Mouse (Mus musculus): ENCODE measurements around the gene Slc2a4. TPM values are rescaled to one million over a fixed set of nuclear protein-coding genes. Genes with fewer than 3 reads are reported as not detected.

Slc2a4 gene
- total RNA-seq, 2 experiments from 2014 or later = 325 to 365 TPM

Small RNA genes within 50 kb of the gene (microRNA-seq; reads per million reads assigned to microRNA genes)
- not detected for gene Gm44349

Other genes starting within 250 kb of the Slc2a4 start
- gene Polr2a, start 189.6 kb downstream of the Slc2a4 start, total RNA-seq (2021) = 10 to 100 TPM; 28.6 to 30.4 TPM
- not detected for gene Slc35g3, start 186.2 kb downstream of the Slc2a4 start, total RNA-seq (2021)
- 10 to 100 TPM; 33.3 to 39.6 TPM for gene Zbtb4, start 182.3 kb downstream of the Slc2a4 start, total RNA-seq (2021)
- 1 to 10 TPM; 4.8 to 5.0 TPM for gene Chrnb1, start 152.2 kb downstream of the Slc2a4 start, total RNA-seq (2021)
- gene Fgf11, start 146.3 kb downstream of the Slc2a4 start, total RNA-seq (2021) = 1 to 10 TPM; 2.2 to 2.4 TPM
- under 1 TPM; 0.26 to 0.45 TPM for gene Tmem102, start 142.6 kb downstream of the Slc2a4 start, total RNA-seq (2021)
- not detected for gene Gm39566, start 132.9 kb downstream of the Slc2a4 start, total RNA-seq (2021)
- gene Spem2, start 129.7 kb downstream of the Slc2a4 start, total RNA-seq (2021) = not detected
- not detected for gene Spem1, start 126.0 kb downstream of the Slc2a4 start, total RNA-seq (2021)
- gene Nlgn2, start 110.4 kb downstream of the Slc2a4 start, total RNA-seq (2021) = 1 to 10 TPM; 4.4 to 5.4 TPM
- 100 to 1,000 TPM; 186 to 199 TPM for gene Tmem256, start 109.7 kb downstream of the Slc2a4 start, total RNA-seq (2021)
- 10 to 100 TPM; 24.4 to 24.9 TPM for gene Plscr3, start 101.8 kb downstream of the Slc2a4 start, total RNA-seq (2021)
- gene Tnk1, start 89.5 kb downstream of the Slc2a4 start, total RNA-seq (2021) = under 1 TPM in 1 of 2 experiments, not detected in 1; 0.14 TPM
- gene Tmem95, start 70.2 kb downstream of the Slc2a4 start, total RNA-seq (2021) = not detected
- 1 to 10 TPM; 2.5 to 3.5 TPM for gene Kctd11, start 66.8 kb downstream of the Slc2a4 start, total RNA-seq (2021)
- 1 to 10 TPM in 1 of 2 experiments, under 1 TPM in 1; 0.88 to 1.1 TPM for gene Acap1, start 52.6 kb downstream of the Slc2a4 start, total RNA-seq (2021)
- gene 2810408A11Rik, start 47.2 kb downstream of the Slc2a4 start, total RNA-seq (2021) = under 1 TPM; 0.17 to 0.23 TPM
- gene Neurl4, start 47.1 kb downstream of the Slc2a4 start, total RNA-seq (2021) = 10 to 100 TPM; 44.9 to 46.0 TPM
- 10 to 100 TPM; 24.1 to 26.7 TPM for gene Gps2, start 34.3 kb downstream of the Slc2a4 start, total RNA-seq (2021)
- 100 to 1,000 TPM; 427 TPM for gene Eif5a, start 26.2 kb downstream of the Slc2a4 start, total RNA-seq (2021)
- 10 to 100 TPM; 18.8 to 23.4 TPM for gene Ybx2, start 12.4 kb downstream of the Slc2a4 start, total RNA-seq (2021)
- not detected for gene Cldn7, start 16.6 kb upstream of the Slc2a4 start, total RNA-seq (2021)
- 100 to 1,000 TPM; 149 to 180 TPM for gene Ctdnep1, start 33.0 kb upstream of the Slc2a4 start, total RNA-seq (2021)
- gene Elp5, start 34.3 kb upstream of the Slc2a4 start, total RNA-seq (2021) = 10 to 100 TPM; 48.3 to 51.5 TPM
- 100 to 1,000 TPM; 274 to 291 TPM for gene Gabarap, start 43.0 kb upstream of the Slc2a4 start, total RNA-seq (2021)
- gene Phf23, start 47.6 kb upstream of the Slc2a4 start, total RNA-seq (2021) = 10 to 100 TPM; 22.6 to 25.3 TPM
- 1 to 10 TPM; 3.9 to 5.2 TPM for gene Dvl2, start 52.4 kb upstream of the Slc2a4 start, total RNA-seq (2021)
- gene Acadvl, start 67.2 kb upstream of the Slc2a4 start, total RNA-seq (2021) = 1,000 to 10,000 TPM; 1,206 to 1,290 TPM
- 1 to 10 TPM; 6.6 to 8.1 TPM for gene Dlg4, start 68.8 kb upstream of the Slc2a4 start, total RNA-seq (2021)
- gene Asgr1, start 105.9 kb upstream of the Slc2a4 start, total RNA-seq (2021) = not detected
- gene Asgr2, start 144.5 kb upstream of the Slc2a4 start, total RNA-seq (2021) = not detected
- gene Mgl2, start 182.1 kb upstream of the Slc2a4 start, total RNA-seq (2021) = 1 to 10 TPM; 4.3 to 4.4 TPM
- 1 to 10 TPM; 2.0 to 2.3 TPM for gene Clec10a, start 208.0 kb upstream of the Slc2a4 start, total RNA-seq (2021)

All from heart, postnatal 25 days (tissue).